ENCODE assay signal across 1 mouse cellular context in the genomic region with DNA sequence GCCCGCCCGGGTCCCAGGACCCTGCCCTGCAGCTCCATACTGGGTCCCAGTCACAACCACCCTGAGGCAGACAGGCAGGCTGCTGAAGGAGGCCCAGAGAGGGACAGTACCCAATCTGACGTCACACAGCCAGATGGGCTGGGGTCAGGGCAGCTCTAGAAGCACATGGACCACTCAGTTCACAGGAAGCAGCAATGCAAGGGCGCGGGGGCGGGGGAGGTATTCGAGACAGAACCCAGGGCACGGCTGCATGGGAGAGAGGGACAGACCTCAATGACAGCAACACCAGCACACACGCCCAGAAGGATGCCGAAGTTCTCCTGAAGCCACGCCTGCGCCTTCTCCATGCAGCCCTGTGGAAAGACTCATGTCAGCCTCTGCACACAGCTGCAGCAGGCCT.
TF ChIP-seq lines count a peak whose summit lies in the region.

No protein-coding gene starts in this region.

TF ChIP-seq in CH12.LX, 34 proteins besides CTCF, POLR2A, EP300 and RAD21 (continued from another document):
- TF ChIP-seq ZMIZ1 (IDR thresholded peaks at IDR 0.05; ENCODE audit: low read depth, low read length) (no peak), BHLHE40 (IDR thresholded peaks at IDR 0.05; ENCODE audit: low read depth, low read length) (no peak; the same call in 1 of the 2 replicates)
